Mouse (Mus musculus) forebrain, embryonic 11.5 days (tissue): ENCODE results near the gene Tnfaip8l2. TPM values are rescaled to one million over a fixed set of nuclear protein-coding genes. Genes with fewer than 3 reads are reported as not detected.

ENCODE experiments used
- ATAC-seq: fragments of 200-750 bp; cut with Nextera tagmentation; replicated peaks from 2 replicates; pipeline ENCODE4 v1.8.0; 2017; ENCODE audit warnings: moderate TSS enrichment; ENCODE audit not compliant: low FRiP score
- DNase-seq: peaks from one replicate; pipeline ENCODE4 v3.0.0-alpha.2; 2017; ENCODE audit warnings: low spot score
- H3K27ac ChIP-seq: fragments of 300-500 bp; sonication (generic); 2 replicates; pipeline ENCODE4 v1.5.1; 2014; ENCODE audit warnings: low read depth, low read length
- H3K27me3 ChIP-seq: fragments of 300-500 bp; sonication (generic); 2 replicates; pipeline ENCODE4 v1.6.1; 2014; ENCODE audit warnings: mild to moderate bottlenecking, low read length, mixed read lengths; ENCODE audit not compliant: control insufficient read depth, insufficient read depth
- H3K36me3 ChIP-seq: fragments of 300-500 bp; sonication (generic); 2 replicates; pipeline ENCODE4 v1.6.1; 2014; ENCODE audit warnings: mild to moderate bottlenecking, low read length, moderate library complexity, mixed read lengths; ENCODE audit not compliant: control insufficient read depth, insufficient read depth
- H3K4me1 ChIP-seq: fragments of 300-500 bp; sonication (generic); replicated peaks from 2 replicates; pipeline ENCODE4 v1.6.1; 2014; ENCODE audit warnings: low read length, mixed read lengths; ENCODE audit not compliant: control insufficient read depth, insufficient read depth
- H3K4me2 ChIP-seq: fragments of 300-500 bp; sonication (generic); 2 replicates; pipeline ENCODE4 v1.6.1; 2014; ENCODE audit warnings: low read depth, mild to moderate bottlenecking, low read length, moderate library complexity, mixed read lengths; ENCODE audit not compliant: severe bottlenecking
- H3K4me3 ChIP-seq: fragments of 300-500 bp; sonication (generic); 2 replicates; pipeline ENCODE4 v1.5.1; 2014; ENCODE audit warnings: low read depth, low read length
- H3K9ac ChIP-seq: fragments of 300-500 bp; sonication (generic); 2 replicates; pipeline ENCODE4 v1.6.1; 2014; ENCODE audit warnings: low read length
- H3K9me3 ChIP-seq: fragments of 300-500 bp; sonication (generic); 2 replicates; pipeline ENCODE4 v1.6.1; 2016; ENCODE audit warnings: low read length, mixed read lengths; ENCODE audit not compliant: control insufficient read depth
- WGBS: fragments of 180-500 bp; shearing (Covaris S2); extraction: QIAGEN DNeasy Blood & Tissue Kit; methylation state at CpG from one replicate; pipeline ENCODE4 v1.1.7; 2014; 5-methylcytosine and 5-hydroxymethylcytosine counted together
- polyA plus RNA-seq: library from polyadenylated mRNA; unstranded; fragments of >200 nt; fragmentation: Nextera tagmentation; extraction: Ambion mirVana; gene quantifications from 2 replicates; pipeline ENCODE4 v1.2.1, GENCODE M21; 2014

The Tnfaip8l2 gene
- polyA plus RNA-seq, 1 experiment from 2014 or later, result 1.3 TPM

DNA sequence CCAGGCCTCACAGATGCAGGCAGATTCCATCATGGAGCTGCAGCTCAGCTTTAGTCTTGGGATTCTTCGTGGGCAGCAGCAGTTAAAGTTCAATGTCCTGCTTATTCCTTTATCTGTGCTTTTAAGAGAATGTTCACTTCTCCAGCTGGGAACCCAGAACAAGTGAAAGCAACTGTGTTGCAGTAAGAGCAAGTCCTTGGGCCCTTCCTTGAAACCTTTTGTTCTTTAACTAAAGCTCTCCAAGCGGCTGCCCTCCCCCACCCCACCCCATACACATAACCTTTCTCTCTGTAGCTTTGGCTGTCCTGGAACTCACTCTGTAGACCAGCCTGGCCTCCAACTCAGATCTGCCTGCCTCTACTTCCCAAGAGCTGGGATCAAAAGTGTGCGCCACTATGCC lies 34.3 kb upstream of the Tnfaip8l2 start:
- WGBS, result 59% methylated on average over 3 of the region's 3 CpGs
- Histone ChIP-seq H3K27ac (no peak overlapping the region), H3K4me1 (peaks cover 7% of the 10 kb centered on the region), H3K4me2 (no peak overlapping the region), H3K9ac (no peak overlapping the region), H3K27me3 (peaks cover 25% of the 10 kb centered on the region), H3K4me3 (no peak overlapping the region), H3K36me3 (peaks cover 2% of the 10 kb centered on the region; the same call in 1 of the 2 replicates), H3K9me3 (no peaks in the 10 kb centered on the region)
- DNase-seq (no peak), ATAC-seq (no peak)

DNA sequence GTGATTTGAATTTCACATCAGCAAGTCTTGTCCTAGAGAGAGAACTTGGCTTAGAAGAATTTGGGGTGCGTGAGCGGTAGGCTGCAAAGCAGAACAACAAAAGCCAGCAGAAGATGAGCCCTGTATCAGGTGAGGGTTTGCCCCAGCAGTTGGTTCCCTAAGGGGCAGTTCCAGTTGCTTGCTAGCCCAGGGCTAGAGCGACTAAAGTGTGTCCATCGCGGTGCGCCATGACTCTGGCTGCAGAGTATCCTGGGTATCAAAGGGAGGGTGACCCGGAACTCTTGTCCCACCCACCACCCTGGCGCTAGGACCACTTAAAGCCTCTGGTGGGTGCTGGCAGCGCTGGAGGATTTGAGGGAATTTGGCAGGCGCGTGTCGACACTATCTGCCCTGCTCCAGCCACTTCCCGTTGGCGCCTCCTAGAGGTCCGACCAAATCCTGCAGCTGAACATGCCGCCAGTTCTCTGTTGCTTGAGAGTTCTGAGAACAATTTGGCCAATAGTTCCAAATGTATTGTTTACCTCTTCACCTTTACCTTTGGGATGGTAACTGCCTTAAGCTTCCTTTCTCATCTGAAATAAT lies 31.9 kb upstream of the Tnfaip8l2 start:
- Histone ChIP-seq H3K9me3 (no peaks in the 10 kb centered on the region), H3K4me3 (no peak overlapping the region), H3K4me2 (no peak overlapping the region), H3K4me1 (peaks cover 7% of the 10 kb centered on the region), H3K9ac (no peak overlapping the region), H3K27me3 (peaks cover 34% of the 10 kb centered on the region), H3K36me3 (peaks cover 3% of the 10 kb centered on the region; the same call in 1 of the 2 replicates), H3K27ac (no peak overlapping the region)
- ATAC-seq (peak; percentile 55), DNase-seq (peak; percentile 92)
- WGBS, result 1% methylated on average over 16 of the region's 16 CpGs

DNA sequence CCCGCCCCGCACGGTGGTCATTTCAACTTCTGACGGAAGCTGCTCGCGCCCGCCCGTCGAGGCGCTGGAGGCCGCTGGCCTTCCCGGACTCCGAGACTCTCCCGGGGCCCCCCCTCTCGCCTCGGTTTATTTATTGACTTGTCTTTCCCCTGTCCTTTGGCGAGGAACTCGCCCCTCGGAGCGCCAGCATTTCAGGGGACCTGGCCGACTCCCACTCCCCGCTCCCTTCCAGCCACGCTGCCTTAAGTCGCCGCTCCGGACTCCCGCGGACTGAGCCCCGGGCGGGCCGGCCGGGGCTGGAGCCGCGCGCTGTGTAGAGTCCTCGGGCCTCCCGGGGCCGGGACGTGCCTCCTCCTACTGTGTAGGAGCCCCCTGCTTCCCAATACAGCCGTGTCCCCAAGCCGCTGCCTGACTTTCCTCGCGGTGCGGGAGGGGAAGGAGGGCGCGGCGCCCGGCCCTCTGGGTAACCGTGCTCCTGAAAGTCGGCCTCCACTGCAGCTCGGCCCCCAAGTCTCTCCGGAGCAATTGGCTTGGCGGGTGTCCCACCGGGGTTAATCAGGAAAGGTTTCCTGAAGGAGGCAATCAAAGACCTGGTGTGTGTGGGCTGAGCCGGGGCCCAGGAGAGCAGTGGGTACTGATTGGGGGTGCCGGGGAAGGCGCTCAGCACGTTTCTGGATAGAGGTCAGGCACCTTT lies 31.2 kb upstream of the Tnfaip8l2 start:
- Histone ChIP-seq H3K27ac (no peak overlapping the region), H3K36me3 (peaks cover 3% of the 10 kb centered on the region; the same call in 1 of the 2 replicates), H3K9ac (peak overlapping the region; percentile 29), H3K4me3 (peak overlapping the region; percentile 22), H3K4me1 (peaks cover 7% of the 10 kb centered on the region), H3K4me2 (peak overlapping the region; percentile 38), H3K9me3 (no peaks in the 10 kb centered on the region), H3K27me3 (peaks cover 34% of the 10 kb centered on the region)
- WGBS, result 3% methylated on average over 58 of the region's 58 CpGs
- ATAC-seq (peak; percentile 24; the same call in 1 of the 2 replicates), DNase-seq (peak; percentile 62)

DNA sequence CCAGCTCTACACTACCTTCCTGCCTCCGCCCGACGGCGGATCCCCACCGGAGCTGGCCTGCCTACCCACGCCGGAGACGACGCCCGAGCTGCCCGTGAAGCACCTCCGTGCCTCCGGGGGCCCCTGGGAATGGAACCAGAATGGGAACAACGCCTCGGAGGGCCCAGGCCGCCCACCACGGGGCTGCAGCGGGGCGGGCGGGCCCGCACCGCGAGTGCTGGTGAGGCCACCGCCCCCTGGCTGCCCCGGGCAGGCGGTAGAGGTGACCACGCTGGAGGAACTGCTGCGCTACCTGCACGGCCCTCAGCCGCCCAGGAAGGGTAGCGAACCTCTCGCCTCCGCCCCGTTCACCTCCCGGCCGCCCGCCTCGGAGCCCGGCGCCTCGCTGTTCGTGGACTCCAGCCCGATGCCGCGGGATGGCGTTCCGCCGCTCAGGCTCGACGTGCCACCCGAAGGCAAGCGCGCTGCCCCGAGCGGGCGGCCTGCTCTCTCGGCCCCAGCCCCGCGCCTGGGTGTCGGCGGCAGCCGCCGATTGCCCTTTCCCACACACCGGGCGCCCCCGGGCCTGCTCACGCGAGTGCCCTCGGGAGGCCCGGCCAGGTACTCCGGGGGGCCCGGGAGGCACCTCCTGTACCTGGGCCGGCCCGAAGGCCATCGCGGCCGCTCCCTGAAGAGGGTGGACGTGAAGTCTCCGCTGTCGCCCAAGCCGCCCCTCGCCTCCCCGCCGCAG lies 30.5 kb upstream of the Tnfaip8l2 start:
- Histone ChIP-seq H3K4me1 (peaks cover 7% of the 10 kb centered on the region), H3K4me2 (0 out of 2 replicates have a peak overlapping the region, but pooled peaks have one; percentile 11), H3K9me3 (no peaks in the 10 kb centered on the region), H3K36me3 (peaks cover 3% of the 10 kb centered on the region; the same call in 1 of the 2 replicates), H3K9ac (no peak overlapping the region), H3K27me3 (peaks cover 34% of the 10 kb centered on the region), H3K4me3 (peak overlapping the region; percentile 22; the same call in 1 of the 2 replicates), H3K27ac (no peak overlapping the region)
- WGBS, result 10% methylated on average over 80 of the region's 84 CpGs
- ATAC-seq (0 out of 2 replicates have a peak, but pooled peaks have one; percentile 41), DNase-seq (peak; percentile 64)

DNA sequence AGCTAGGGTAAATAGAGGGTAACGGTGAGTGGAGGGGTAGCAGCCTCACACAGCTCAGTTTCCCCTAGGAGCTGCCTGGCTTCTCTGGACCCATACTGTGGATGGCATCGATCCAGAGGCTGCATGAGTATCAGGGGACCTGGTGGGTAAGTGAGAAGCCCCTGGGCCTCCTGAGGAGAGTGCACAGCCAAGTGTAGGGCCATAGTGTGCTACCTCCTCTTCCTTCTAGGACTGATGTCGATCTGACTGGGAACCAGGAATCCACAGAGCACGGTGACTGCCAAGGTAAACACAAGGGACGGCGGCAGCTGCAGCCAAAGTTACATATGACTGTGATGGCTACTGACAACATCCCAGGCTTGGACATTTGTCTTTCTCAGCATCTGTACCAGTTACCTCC lies 28.9 kb upstream of the Tnfaip8l2 start:
- H3K27ac ChIP-seq, result no peak overlapping the region
- no peak overlapping the region for H3K9ac ChIP-seq
- ATAC-seq (no peak), DNase-seq (no peak)
- peaks cover 3% of the 10 kb centered on the region; the same call in 1 of the 2 replicates for H3K36me3 ChIP-seq
- no peaks in the 10 kb centered on the region for H3K9me3 ChIP-seq
- H3K4me3 ChIP-seq, result no peak overlapping the region
- peaks cover 7% of the 10 kb centered on the region for H3K4me1 ChIP-seq
- peaks cover 34% of the 10 kb centered on the region for H3K27me3 ChIP-seq
- no peak overlapping the region for H3K4me2 ChIP-seq
- WGBS, result 83% methylated on average over 6 of the region's 6 CpGs

DNA sequence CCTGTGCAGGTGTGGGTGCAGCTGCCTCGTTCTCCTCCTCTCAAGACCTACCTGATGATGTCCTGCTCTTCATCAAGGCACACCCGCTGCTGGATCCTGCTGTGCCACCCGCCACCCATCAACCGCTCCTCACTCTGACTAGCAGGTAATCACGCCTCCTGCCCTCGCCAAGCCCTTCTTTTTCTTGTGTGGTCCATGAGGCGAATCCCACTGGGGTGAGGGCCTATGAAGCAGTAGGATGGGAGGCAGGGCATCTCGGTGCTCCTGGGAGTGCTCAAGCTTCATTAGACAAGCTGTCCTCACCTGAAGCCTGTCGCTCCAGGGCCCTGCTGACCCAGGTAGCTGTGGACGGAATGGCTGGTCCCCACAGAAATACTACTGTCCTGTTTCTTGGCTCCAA lies 27.8 kb upstream of the Tnfaip8l2 start:
- WGBS, result 87% methylated on average over 10 of the region's 10 CpGs
- peaks cover 34% of the 10 kb centered on the region for H3K27me3 ChIP-seq

DNA sequence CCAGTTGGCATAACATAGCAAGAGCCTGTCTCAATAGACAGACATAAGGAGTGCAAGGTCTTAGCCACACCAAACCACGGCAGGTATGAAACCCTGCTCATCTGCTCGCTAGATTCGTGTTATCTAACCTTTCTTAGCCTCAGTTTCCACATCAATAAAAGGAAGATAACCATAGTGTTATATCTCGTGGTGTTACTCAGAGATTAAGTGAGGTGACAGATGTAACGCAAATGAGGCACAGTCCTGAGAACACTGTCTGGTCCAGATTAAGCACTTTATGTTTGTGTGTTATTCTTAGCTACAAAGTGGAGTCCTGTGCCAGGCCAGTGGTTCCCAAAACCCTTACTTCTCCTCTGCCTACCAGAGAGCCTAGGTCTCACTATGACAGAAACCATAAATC lies 22.7 kb upstream of the Tnfaip8l2 start:
- Histone ChIP-seq H3K36me3 (no peaks in the 10 kb centered on the region), H3K4me3 (no peak overlapping the region), H3K27ac (no peak overlapping the region), H3K4me1 (peaks cover 5% of the 10 kb centered on the region), H3K4me2 (no peak overlapping the region), H3K27me3 (peaks cover 3% of the 10 kb centered on the region; the same call in 1 of the 2 replicates), H3K9me3 (no peaks in the 10 kb centered on the region), H3K9ac (no peak overlapping the region)
- DNase-seq, result no peak
- ATAC-seq, result no peak
- WGBS, result 85% methylated on average over 5 of the region's 5 CpGs

More for the DNA sequence above, 27.8 kb upstream of the Tnfaip8l2 start:
- Histone ChIP-seq H3K9ac (no peak overlapping the region), H3K4me3 (no peak overlapping the region), H3K4me2 (no peak overlapping the region), H3K27ac (no peak overlapping the region), H3K9me3 (no peaks in the 10 kb centered on the region), H3K4me1 (peaks cover 7% of the 10 kb centered on the region), H3K36me3 (peaks cover 3% of the 10 kb centered on the region; the same call in 1 of the 2 replicates)
- ATAC-seq (no peak), DNase-seq (no peak)

DNA sequence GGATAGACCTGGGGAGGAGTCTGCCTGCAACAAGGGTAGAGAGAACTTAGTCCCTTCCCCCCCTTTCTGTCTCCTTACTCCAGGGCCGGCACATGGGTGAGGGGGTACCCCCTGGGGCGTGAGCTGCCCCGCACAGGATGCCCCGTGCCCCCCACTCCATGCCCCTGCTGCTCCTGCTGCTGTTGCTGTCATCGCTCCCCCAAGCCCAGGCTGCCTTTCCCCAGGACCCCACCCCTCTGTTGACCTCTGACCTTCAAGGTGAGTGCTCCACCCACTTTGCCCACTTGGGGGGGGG lies 22.0 kb upstream of the Tnfaip8l2 start:
- WGBS, result 59% methylated on average over 5 of the region's 5 CpGs
- no peak for ATAC-seq
- Histone ChIP-seq H3K9me3 (no peaks in the 10 kb centered on the region), H3K4me2 (no peak overlapping the region), H3K4me3 (no peak overlapping the region), H3K27ac (no peak overlapping the region), H3K4me1 (peaks cover 10% of the 10 kb centered on the region), H3K27me3 (peaks cover 5% of the 10 kb centered on the region; the same call in 1 of the 2 replicates), H3K36me3 (no peaks in the 10 kb centered on the region), H3K9ac (no peak overlapping the region)
- no peak for DNase-seq
